Mouse (Mus musculus) left cerebral cortex, postnatal 14 days (tissue): ENCODE measurements at regions not wholly inside any gene's neighbourhood (a gene's known extent, or its start where the extent isn't known, plus 50 kb on each side); places are given as distances from the start of the nearest gene placed in this dataset.

Experiments used
- DNase-seq, 2 experiments: peaks; one replicate each; pipeline ENCODE4 v3.0.0; 2021 to 2022; ENCODE audit warnings: low spot score in 2 of 2, mixed read lengths in 1 of 2
- intact Hi-C: fragments of 180-260 bp; cut with DNase I; formaldehyde crosslinking; loops from one replicate; pipeline ENCODE4 v1.15.1; 2025

DNA sequence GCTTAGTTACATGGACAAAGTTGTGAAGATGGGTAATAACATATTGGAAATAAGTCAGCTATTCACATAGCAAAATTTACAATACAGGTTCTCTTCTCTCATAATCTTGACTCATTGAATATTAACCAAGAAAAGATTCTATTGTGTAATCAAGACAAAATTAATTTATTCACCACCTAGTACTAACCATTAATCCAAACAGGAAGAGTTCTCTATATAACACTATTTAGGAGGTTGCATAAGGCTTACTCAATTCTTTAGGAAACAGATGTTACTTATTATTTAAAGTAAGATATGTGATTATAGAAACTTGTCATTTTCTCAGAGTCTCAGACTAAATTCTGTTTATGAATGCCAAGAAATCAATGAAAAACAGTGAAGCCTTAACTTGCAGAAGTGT lies 600.4 kb upstream of the Tusc1 start:
- intact Hi-C loops = no loop called here

DNA sequence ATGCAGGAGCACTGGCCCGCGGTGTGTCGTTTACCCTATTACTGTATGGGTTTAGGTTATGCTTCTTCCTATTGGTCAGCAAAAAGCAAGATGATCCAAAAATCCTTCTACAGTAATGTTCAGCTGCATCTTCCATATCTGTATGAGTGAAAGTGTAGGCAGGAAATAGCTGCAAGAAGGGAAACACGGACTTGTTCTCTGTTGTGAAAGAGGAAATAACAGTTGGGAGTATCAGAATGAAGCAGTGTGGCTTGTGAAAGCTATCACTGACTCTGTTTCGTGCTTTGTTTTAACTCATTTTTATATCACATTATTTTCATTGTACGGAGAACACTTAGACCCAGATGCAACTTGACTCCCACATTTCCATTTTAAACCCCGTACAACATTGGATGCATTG lies 591.8 kb upstream of the Tusc1 start:
- no peak for DNase-seq
- intact Hi-C loops = no loop called here

More for the DNA sequence above, 600.4 kb upstream of the Tusc1 start:
- no peak for DNase-seq

DNA sequence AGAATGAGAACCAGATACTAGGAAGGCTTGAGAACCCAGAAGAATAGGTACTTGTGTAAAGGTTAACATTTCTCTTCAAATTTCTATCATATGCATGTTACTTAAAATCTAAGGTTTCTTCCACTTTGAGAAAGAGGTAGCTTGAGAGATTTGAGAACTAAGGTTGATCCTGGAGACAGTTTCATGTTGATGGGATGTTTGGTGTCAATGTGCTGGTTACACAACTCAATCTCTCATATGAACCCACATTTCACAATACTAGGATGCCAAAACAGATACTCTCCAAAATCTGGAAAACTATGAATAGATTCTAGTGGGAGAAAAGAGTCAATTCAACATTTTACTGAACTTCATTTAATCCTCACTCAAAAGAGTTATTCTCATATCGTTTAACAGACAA lies 589.1 kb upstream of the Tusc1 start:
- intact Hi-C loops = no loop called here
- no peak for DNase-seq

DNA sequence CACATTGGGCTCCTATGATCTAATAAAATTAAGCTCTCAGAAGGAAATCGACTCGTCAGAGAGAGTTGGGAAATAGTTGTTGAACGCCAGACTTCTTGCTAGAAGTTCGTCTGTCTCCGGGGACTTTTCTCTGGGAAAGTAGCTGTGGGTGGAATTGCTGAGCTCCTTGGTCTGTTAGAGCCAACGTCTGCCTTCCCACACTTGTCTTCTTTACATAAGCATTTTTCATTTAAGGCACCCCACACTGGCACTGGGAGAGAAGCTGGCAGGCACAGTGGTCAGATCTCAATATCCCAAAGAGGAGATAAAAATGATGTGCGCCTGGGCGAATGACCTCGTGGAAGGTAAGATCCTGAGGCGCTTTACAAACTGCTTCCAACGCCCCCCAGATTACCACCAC lies 551.3 kb upstream of the Tusc1 start:
- DNase-seq = peak; percentile 45 to 52
- intact Hi-C loops = loop anchor here (5.0 kb wide), 1 partner anchor 111 kb away; no protein-coding TSS in a partner anchor

DNA sequence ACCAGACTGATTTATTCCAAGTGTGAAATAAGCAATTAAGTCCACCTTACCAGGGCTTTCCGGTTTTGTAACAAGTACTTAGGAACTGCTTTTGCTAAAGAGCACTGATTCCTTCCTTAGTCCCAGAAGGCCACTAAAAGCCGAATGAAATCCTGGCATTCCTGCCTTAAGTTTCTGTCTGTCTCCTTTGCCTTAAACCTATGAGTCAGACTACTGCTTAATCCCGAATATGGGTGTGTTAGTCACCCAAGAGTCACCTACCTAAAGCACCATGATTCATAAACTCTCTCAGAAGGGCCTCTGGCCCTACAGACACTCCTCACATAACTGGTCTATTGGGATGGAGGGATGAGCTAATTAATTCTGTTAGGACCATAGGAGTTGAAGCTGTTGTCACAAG lies 546.0 kb upstream of the Tusc1 start:
- DNase-seq = no peak
- intact Hi-C loops = no loop called here

DNA sequence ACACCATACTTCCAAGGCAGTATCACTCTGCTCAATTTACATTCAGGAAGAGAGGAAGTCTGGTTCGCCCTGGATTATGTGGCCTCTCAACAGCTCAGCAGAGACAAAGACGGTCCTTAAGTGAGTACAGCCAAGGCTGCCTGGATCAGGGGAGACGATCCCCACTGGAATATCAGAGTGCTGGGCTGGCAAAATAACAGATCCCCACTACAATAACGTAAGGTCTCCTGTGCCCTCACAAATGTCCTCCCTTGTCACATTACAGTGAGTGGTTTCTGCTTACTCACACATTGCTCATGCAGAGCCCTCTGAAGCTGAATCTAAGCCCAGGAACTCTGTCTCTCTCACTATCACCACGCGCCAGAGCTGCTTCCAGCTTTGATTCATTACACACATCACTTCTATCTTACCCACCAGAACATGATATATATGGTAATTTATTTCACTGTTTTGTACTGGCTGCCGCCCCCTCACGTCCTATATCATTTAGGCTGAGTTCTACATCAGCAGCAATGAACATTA lies 544.1 kb upstream of the Tusc1 start:
- intact Hi-C loops = no loop called here

DNA sequence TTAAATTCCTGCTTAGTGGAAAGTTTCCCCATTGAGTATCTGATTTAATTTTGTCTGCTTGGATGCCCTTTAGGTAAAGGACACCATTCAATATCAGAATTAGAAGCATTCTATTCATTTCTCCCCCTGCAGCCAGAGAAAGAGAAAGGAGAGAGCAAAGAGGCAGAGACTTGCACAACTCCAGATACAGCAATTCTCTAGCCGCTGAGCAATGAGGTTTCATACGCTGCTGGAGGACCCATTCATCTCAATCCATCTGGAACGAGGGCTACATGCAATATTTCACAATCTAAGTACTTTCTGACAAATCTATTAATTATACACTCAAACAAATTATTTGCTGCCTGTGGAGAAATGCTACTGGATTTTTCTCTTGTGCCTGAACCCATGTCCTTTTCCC lies 538.0 kb upstream of the Tusc1 start:
- no peak for DNase-seq
- intact Hi-C loops = no loop called here

More for the DNA sequence above, 544.1 kb upstream of the Tusc1 start:
- peak; percentile 48 to 77 for DNase-seq

DNA sequence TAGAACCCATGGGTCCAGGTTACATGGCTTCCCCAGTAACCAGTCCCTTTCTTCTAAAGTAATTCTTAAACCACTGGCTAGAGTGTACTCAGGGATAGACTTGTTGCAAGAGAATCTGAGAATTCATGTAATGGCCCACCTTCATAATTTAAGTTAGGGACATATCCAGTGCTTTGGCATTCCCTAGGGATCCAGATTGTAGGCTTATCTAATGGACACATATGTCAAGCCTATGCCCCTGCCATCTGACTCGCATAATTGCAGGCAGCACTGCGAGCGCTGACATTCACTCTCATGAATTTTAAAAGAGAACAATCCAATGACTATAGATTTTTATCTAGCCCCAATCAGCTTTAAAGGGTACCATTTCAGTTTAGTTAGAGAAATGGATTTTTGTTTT lies 518.1 kb upstream of the Tusc1 start:
- intact Hi-C loops = no loop called here
- no peak for DNase-seq

DNA sequence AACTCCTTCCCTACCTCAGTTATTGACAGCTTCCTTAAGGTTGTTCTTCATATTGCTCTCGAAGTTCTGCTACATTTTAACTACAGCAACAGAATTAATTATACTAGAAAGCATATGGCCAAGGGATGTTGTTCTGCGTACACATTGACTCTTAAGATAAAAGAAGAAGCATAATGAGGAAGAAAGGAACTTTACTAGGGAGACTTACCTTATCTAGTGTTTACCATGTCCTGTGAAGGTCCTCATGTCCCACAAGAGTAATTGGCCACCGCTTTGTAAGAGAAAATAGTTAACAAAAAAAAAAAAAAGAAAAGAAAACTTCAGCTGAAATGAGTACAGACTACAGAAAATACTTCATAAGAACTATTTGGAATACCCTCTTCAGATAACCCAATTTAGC lies 513.9 kb upstream of the Tusc1 start:
- intact Hi-C loops = no loop called here

DNA sequence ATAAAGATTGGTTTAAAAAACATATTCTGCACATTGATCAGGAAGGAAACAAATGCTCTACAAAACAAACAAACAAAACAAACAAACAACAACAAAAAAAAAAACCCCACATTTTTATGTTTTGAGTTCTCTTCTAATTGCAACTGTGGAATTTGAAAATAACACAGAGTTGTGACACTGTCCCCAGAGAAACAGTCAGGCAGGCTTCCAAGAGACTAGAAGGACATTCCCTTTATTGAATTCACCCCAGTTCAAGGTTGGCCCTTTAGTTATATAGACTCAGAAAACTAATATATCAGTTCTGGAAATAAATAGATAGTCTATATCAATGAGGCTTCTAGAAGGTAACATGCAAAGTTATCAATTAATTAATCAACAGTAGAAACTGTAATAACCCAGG lies 495.4 kb upstream of the Tusc1 start:
- intact Hi-C loops = no loop called here
- no peak for DNase-seq

More for the DNA sequence above, 513.9 kb upstream of the Tusc1 start:
- no peak for DNase-seq

DNA sequence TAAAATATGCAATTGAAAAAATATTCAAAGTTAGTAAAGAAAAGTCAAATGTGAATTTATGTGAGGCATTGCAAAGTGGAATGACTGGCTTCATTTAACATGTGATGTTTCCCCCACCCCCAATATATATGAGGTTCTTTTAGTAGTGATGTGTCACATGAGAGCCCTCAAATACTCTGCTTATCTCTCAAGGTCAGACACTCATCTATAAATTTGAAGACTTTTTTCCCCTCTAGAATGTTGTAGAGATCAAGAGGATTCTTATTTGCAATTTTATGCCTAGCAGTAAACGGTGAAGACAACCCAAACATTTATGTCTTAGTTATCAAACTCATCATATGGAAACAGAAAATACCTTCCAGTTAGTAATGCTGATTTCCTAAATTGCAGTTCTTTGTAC lies 457.8 kb upstream of the Tusc1 start:
- intact Hi-C loops = no loop called here
- DNase-seq = no peak

DNA sequence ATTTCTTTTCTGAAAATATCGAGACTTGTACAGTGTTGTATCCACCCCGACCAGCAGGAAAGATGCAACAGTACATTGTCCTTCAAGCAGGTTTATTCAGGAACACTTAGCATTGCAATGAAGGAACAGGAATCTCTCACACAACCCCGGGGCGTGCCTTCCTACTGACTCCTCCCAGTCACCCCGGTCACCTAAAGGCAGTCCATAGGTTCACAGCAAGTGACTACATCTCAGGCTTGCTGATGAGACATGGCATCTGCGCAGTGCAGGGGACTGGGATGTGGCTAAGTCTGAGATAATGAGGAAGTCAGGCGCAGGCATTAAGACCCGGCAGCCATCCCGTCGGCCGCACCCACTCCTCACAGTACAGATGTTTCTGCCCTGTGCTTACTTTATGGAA lies 454.8 kb upstream of the Tusc1 start:
- no peak for DNase-seq
- intact Hi-C loops = no loop called here

DNA sequence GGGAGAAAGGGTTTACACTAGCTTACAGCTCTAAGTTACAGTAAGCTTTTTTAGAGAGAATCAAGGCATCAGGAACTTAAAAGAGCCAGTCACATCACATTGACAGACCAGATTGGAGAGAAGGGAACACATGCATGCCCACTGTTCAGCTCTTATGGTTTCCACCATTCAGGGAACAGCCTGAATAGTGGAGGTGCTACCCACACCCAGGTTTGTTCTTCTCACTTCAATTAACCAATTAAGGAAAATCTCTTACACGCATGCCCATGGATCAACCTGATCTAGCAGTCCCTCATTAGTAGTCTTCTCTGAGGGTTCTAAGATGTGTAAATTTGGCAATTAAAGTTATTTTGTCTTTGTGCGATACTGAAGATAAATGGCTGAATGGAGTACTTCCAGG lies 419.2 kb upstream of the Tusc1 start:
- intact Hi-C loops = no loop called here
- no peak for DNase-seq

DNA sequence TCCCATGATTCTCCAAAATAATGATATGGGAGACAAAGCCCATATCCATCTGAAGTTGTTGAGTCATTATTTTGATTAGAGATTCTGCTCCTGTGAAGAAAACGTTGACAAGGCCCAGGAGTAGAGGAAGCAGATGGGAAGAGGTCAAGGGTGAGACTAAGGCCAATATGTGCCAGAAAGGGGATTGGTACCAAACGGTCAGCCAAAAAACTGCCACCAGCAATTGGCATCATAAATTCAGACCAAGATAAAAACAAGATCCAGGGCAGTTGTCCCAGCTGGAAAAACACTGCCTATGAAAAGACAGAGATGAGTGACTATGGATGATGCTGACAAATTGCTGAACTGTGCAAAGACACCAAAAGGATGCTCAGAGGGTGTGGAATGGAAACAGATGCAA lies 411.0 kb upstream of the Tusc1 start:
- no peak for DNase-seq
- intact Hi-C loops = no loop called here

DNA sequence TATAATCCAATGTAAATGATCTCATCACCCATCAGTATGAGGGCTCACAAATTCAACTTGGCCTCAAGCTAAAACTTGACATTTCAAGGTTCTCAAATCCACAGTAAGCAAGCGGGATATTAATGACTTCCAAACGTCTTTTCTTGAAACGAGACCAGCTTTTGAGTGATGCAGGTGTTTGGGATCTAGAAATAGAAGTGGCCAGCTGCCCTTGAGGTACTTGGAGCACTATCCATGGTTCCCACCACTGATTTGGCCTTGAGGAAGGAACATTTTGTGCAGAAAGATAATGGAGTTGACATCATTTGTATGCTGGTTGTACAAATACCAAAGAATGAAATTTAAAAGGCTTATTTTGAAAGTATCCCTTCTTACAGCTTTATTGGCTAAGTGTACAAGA lies 378.4 kb upstream of the Tusc1 start:
- intact Hi-C loops = no loop called here
- no peak for DNase-seq

DNA sequence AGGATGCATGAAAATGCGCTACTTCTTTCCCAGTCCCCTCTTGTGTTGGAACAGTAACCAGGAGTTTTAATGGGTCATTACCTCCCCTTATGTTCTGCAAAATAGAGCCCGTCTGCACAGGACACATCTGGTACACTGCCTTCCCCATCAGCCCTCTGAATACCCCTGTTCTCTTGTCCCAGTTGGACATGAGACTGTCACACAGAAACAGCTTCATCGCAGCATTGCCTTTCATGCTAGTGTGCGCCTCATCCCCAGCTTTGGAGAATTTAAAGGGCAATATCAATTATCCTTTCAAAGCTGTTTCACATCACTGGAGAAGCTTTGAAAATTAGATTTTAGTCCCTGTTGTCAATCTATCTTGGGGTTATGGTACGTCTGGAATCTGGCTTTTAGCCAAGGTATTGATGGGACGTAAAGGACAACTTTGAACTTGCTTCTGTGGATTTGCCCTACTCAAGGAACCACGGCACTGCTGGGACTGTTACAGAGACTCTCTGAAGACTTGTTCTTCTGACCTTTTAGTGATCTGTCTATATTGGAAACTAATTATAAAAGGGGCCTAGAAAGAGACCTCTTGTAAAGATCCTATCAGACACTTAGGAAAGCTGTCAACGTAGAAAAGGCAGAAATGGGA lies 341.2 kb upstream of the Tusc1 start:
- no peak for DNase-seq
- intact Hi-C loops = no loop called here

DNA sequence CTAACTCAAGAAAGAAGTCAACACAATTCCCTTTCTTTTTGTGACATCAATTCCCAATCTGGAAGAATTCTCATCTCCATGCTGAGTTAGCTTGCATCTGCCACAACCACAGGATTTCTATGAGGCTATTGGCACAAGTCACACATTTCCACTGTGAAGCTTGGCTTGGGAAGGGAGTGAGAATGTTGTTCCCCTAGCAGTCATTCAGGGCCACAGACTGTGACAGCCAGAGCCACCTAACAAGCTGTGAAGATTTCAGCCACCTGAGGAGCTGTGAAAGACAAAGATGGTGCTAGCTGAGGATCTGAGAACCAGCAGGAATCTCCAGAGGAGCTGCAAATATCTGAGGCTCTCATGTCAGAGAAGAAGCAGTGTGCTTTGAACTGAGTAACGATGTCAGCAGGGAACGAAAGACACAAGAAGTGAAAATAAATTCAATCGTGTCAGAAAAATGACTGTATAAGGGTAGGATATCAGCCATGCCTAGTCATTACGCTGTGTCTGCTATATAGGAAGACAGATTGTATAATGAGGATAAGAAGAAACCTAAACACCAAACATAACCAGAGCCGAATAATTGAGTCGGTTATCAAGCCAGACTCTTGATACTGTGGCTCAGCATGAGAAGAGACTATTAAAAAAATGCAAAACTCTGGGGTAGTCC lies 340.6 kb upstream of the Tusc1 start:
- intact Hi-C loops = no loop called here

DNA sequence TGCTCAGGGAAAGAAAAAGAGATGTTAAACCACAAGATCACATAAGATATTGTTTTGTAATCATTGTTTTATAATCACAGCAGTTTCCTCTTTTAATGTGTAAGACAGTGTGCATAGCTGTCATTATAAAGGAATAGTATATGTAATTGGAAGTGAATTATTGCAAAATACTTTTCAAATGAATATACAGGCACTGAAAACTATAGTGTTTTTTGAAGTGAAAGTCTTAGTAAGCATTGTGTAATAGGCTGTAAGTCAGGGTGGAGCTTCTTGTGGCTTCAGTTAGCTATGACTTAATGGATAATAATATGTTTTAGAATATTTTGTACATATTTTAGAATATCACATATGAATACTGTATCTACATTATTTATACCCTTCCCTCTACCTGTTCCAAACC lies 333.7 kb upstream of the Tusc1 start:
- intact Hi-C loops = no loop called here

More for the DNA sequence above, 340.6 kb upstream of the Tusc1 start:
- no peak for DNase-seq

DNA sequence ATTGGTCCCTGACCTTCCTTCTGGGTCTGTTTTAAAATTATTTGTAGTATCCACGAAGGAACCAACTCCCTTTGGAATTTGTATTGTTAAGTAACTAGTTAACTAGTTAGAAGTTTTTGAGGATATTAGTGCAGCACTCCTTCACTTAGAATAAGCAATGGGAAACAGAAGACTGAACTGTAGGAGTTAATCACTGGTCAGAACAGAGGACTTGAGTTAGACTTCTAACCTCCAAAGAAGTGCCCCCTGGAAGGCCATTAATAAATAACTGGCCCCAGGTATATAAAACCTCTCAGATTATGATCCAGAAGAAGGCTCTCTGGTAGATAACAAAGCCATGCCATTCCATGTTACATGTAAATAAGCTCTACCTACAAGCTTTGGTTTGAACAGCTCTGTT lies 329.0 kb upstream of the Tusc1 start:
- intact Hi-C loops = no loop called here
- DNase-seq = no peak

More for the DNA sequence above, 333.7 kb upstream of the Tusc1 start:
- no peak for DNase-seq

DNA sequence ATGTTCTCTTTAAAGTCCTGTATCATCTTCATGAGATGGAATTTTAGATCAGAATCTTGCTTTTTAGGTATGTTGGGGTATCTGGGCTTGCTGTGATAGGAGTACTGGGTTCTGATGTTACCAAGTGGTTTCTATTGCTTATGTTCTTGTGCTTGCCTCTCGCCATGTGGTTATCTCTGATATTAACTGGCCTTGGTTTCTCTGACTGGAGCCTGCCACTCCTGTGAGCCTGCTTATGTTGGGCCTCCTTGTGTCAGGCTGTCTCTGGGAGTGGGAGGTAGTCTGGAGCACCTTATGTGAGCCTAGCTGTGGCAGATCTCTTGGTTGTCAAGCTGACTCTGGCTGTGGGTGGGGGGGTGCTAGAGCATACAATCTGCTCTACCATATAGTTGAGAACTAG lies 302.9 kb upstream of the Tusc1 start:
- no peak for DNase-seq
- intact Hi-C loops = no loop called here

DNA sequence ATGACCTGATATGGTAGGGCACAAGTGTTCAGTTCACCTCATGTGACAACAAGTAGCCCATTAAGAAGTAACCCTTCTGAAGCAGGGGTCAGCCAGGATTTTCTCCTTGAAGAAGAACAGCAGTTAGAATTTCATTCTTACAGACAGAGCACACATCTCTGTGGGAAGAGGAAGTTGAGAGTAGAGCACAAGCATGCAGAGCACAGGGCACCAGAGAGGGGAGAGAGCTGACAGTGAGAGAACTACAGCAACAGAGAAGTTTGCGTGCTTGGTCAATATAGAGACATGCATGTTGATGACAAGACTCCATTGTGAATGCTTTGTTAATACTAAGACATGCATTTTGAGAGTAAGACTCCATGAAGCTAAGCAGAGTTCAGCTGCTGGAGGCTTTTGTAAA lies 263.2 kb upstream of the Tusc1 start:
- DNase-seq = no peak
- intact Hi-C loops = no loop called here
